Mouse (Mus musculus) cortical plate, adult 2 months (tissue): ENCODE results near the gene Ern1.

Experiments used
- CTCF ChIP-seq: fragments of 200-500 bp; IDR thresholded peaks from 2 replicates; pipeline ENCODE4 v1.5.1; 2011; ENCODE audit warnings: mild to moderate bottlenecking, control low read depth, low read length; ENCODE audit not compliant: insufficient read depth; ENCODE audit errors: extremely low read depth
- POLR2A ChIP-seq: fragments of 200-500 bp; IDR thresholded peaks from 2 replicates; pipeline ENCODE4 v1.6.1; 2011; ENCODE audit warnings: mild to moderate bottlenecking, low read length, control low read depth; ENCODE audit not compliant: insufficient read depth; ENCODE audit errors: extremely low read depth

- TF ChIP-seq CTCF = no peak
- TF ChIP-seq POLR2A = no peak
These were observed 39.6 kb upstream of the Ern1 start for GRCm38 (mm10) chr11:106527147-106527821.
